In genomic region chr11:105731989-105732531, GRCm38 (mm10) we compare ENCODE assay signal across 10 mouse cellular contexts.
DNase-seq lines count a peak whose midpoint lies in the region; ATAC-seq and TF ChIP-seq lines count a peak whose summit lies in the region.
"Had no signal": no experiment of that assay in that cellular context is flagged by ENCODE, and none has a peak within 500 bp of the region (broad histone marks: within the 10 kb centered on the region; RNA-seq: fewer than 3 reads in every experiment).

No protein-coding gene starts in this region.

- 66% methylated on average over 4 of the region's 4 CpGs for WGBS in forebrain, embryonic 12.5 days
- WGBS in forebrain, embryonic 10.5 days: 83% methylated on average over 4 of the region's 4 CpGs
- 47% methylated on average over 4 of the region's 4 CpGs for WGBS in hindbrain, embryonic 13.5 days

- intact Hi-C loops in left cerebral cortex, adult 2 months (cut with DNase I): loop anchor here (5.0 kb wide), 1 partner anchor 305 kb away; the partner anchor contains the start of gene Dcaf7
- intact Hi-C loops in left cerebral cortex, postnatal 10 days (cut with DNase I): no loop called here

- no peak overlapping the region for H3K9ac ChIP-seq in forebrain, embryonic 12.5 days
- peak overlapping the region; percentile 0; the same call in 1 of the 2 replicates for H3K9ac ChIP-seq in hindbrain, embryonic 13.5 days
- H3K9ac ChIP-seq: kidney, embryonic 15.5 days had no signal

- H3K36me3 ChIP-seq in forebrain, embryonic 12.5 days (replicated peaks): no peaks in the 10 kb centered on the region
- no peaks in the 10 kb centered on the region for H3K36me3 ChIP-seq in forebrain, embryonic 10.5 days (replicated peaks)
- peaks cover under 1% of the 10 kb centered on the region; the same call in 1 of the 2 replicates for H3K36me3 ChIP-seq in hindbrain, embryonic 13.5 days
- H3K36me3 ChIP-seq: kidney, embryonic 15.5 days had no signal

- no peak for TF ChIP-seq CTCF in left cerebral cortex, adult 2 months (IDR thresholded peaks at IDR 0.05)

- DNase-seq in forebrain, embryonic 10.5 days (ENCODE audit: extremely low spot score, low spot score): no peak
- no peak for DNase-seq in left cerebral cortex, adult 2 months (ENCODE audit: extremely low spot score in 1 of 2, low spot score in 2 of 2)
- no peak for DNase-seq in left cerebral cortex, postnatal 10 days (ENCODE audit: extremely low spot score in 1 of 2, low spot score in 2 of 2)
- peak; percentile 5 for DNase-seq in retina, embryonic 14.5 days (ENCODE audit: low spot score)
- DNase-seq in thymus, postnatal 14 days: no peak
- no peak for DNase-seq in gastrocnemius, adult 18-20 months (ENCODE audit: low spot score)
- DNase-seq: adrenal gland, postnatal 10 days had no signal

- H3K27ac ChIP-seq in forebrain, embryonic 12.5 days: peak overlapping the region; percentile 50; the same call in 1 of the 2 replicates
- no peak overlapping the region for H3K27ac ChIP-seq in forebrain, embryonic 10.5 days
- H3K27ac ChIP-seq in left cerebral cortex, adult 2 months: peak overlapping the region; percentile 80
- H3K27ac ChIP-seq in hindbrain, embryonic 13.5 days: peak overlapping the region; percentile 84
- H3K27ac ChIP-seq: kidney, embryonic 15.5 days had no signal

- H3K27me3 ChIP-seq in forebrain, embryonic 12.5 days: no peaks in the 10 kb centered on the region
- no peaks in the 10 kb centered on the region for H3K27me3 ChIP-seq in forebrain, embryonic 10.5 days (ENCODE audit: poor library complexity, severe bottlenecking)
- H3K27me3 ChIP-seq in hindbrain, embryonic 13.5 days: no peaks in the 10 kb centered on the region
- H3K27me3 ChIP-seq: kidney, embryonic 15.5 days had no signal

- peaks cover 8% of the 10 kb centered on the region for H3K4me1 ChIP-seq in forebrain, embryonic 12.5 days
- H3K4me1 ChIP-seq in forebrain, embryonic 10.5 days: peaks cover 10% of the 10 kb centered on the region
- H3K4me1 ChIP-seq in hindbrain, embryonic 13.5 days (replicated peaks): peaks cover 13% of the 10 kb centered on the region
- H3K4me1 ChIP-seq: kidney, embryonic 15.5 days had no signal

- H3K4me2 ChIP-seq in forebrain, embryonic 12.5 days: peak overlapping the region; percentile 27; the same call in 1 of the 2 replicates
- peak overlapping the region; percentile 42 for H3K4me2 ChIP-seq in hindbrain, embryonic 13.5 days
- H3K4me2 ChIP-seq: kidney, embryonic 15.5 days had no signal

- H3K9me3 ChIP-seq in forebrain, embryonic 12.5 days: no peaks in the 10 kb centered on the region
- no peaks in the 10 kb centered on the region for H3K9me3 ChIP-seq in forebrain, embryonic 10.5 days
- no peaks in the 10 kb centered on the region for H3K9me3 ChIP-seq in hindbrain, embryonic 13.5 days
- H3K9me3 ChIP-seq: kidney, embryonic 15.5 days had no signal

- 0 out of 2 replicates have a peak, but pooled peaks have one; percentile 17 for ATAC-seq in forebrain, embryonic 12.5 days (ENCODE audit: low FRiP score)
- no peak for ATAC-seq in hindbrain, embryonic 13.5 days (ENCODE audit: low FRiP score)

- H3K4me3 ChIP-seq in forebrain, embryonic 12.5 days (replicated peaks): no peak overlapping the region
- no peak overlapping the region for H3K4me3 ChIP-seq in forebrain, embryonic 10.5 days
- peak overlapping the region; percentile 46 for H3K4me3 ChIP-seq in left cerebral cortex, adult 2 months
- peak overlapping the region; percentile 2; the same call in 1 of the 2 replicates for H3K4me3 ChIP-seq in hindbrain, embryonic 13.5 days
- H3K4me3 ChIP-seq: kidney, embryonic 15.5 days had no signal

Comparison
In these comparisons a context has a peak if more than half of its experiments do, and no peak if none do; other contexts are left out.
1. H3K4me3 ChIP-seq: peak in left cerebral cortex, adult 2 months (single experiment) and hindbrain, embryonic 13.5 days (single experiment); none in forebrain, embryonic 12.5 days (single experiment) and forebrain, embryonic 10.5 days (single experiment).